Mouse (Mus musculus) NIH3T3 (cell line): ENCODE data around the gene Gm13697.
"Not testable (repeated sequence)": the region's sequence is repeated elsewhere in the genome, so short reads cannot be mapped to it uniquely, and the experiment has no call there.

Experiments used
- DNase-seq: peaks from one replicate; pipeline ENCODE4 v3.0.0-alpha.2; 2012; ENCODE audit warnings: low read depth

The Gm13697 gene

GRCm38 (mm10) chr2:83984443-83984842 is at the start of gene Gm13697:
Gm13697 (plus strand) TSS chr2:83984743.
- DNase-seq = not testable (repeated sequence)

GRCm38 (mm10) chr2:83940931-83941361 is 43.6 kb upstream of the Gm13697 start, which contains the start of gene Zswim2:
Zswim2 (minus strand) TSS chr2:83941228.
- peak; percentile 18 for DNase-seq

DNA sequence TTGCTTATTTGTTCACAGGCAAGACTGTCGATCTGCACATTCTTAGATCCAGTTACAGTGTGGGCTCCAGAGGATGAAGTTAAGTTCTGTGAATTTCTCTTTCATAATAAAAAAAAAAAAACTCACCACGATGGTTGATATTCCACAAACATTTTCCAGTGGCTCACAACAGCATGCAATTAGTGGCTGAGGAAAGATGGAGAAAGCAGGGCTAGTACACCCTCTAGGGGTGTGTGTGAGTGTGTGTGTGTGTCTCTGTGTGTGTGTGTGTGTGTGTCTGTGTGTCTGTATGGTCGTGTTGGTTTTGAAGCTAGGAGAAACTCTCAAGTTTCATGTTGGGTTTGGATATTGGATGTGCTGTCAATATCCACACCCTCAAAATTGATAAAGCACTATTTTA is 43.2 kb upstream of the Gm13697 start:
- DNase-seq = no peak

DNA sequence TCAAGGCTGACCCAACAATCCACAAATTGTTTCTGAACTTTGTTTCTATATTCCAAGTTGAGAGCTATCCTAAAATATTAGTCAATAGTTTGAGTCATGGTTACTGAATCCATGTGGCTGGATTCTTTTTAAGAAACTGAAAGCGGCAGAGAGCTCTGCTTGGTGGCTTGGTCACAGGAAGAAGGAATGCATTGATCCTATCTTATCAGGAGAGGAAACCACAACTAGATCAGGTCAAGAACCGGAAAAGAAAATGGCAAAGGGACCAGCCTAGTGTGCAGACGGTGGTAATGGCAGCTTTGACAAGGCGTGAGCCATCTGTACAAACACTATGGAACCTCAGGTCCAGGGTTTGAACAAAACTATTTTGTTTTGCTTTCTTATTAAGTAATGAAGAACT is 42.8 kb upstream of the Gm13697 start:
- no peak for DNase-seq

DNA sequence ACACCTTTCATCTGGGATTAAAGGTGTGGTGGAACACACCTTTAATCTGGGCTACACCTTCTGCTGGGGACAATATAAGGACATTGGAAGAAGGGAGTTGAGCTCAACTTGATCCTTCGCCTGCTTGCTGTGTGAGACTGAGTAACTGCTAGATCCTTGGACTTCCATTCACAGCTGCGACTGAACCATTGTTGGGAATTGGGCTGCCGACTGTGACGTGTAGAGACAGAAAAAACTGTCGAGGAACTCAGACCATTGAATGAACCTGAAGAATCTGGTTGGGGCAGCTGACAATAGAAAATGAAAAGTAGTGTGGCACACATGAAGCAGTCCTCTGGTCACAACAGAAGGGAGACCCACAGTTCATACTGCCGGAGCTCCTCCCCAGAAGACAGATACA is 29.1 kb upstream of the Gm13697 start, which contains the start of gene Gm13698:
Gm13698 (plus strand) TSS at position 301 of the 400 bp plus-strand sequence.
- DNase-seq = not testable (repeated sequence)

DNA sequence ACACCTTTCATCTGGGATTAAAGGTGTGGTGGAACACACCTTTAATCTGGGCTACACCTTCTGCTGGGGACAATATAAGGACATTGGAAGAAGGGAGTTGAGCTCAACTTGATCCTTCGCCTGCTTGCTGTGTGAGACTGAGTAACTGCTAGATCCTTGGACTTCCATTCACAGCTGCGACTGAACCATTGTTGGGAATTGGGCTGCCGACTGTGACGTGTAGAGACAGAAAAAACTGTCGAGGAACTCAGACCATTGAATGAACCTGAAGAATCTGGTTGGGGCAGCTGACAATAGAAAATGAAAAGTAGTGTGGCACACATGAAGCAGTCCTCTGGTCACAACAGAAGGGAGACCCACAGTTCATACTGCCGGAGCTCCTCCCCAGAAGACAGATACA is 23.3 kb upstream of the Gm13697 start, which contains the start of gene Gm13693:
Gm13693 (plus strand) TSS at position 301 of the 400 bp plus-strand sequence.
- DNase-seq = not testable (repeated sequence)

DNA sequence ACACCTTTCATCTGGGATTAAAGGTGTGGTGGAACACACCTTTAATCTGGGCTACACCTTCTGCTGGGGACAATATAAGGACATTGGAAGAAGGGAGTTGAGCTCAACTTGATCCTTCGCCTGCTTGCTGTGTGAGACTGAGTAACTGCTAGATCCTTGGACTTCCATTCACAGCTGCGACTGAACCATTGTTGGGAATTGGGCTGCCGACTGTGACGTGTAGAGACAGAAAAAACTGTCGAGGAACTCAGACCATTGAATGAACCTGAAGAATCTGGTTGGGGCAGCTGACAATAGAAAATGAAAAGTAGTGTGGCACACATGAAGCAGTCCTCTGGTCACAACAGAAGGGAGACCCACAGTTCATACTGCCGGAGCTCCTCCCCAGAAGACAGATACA is 17.5 kb upstream of the Gm13697 start, which contains the start of gene Gm13695:
Gm13695 (plus strand) TSS at position 301 of the 400 bp plus-strand sequence.
- not testable (repeated sequence) for DNase-seq

DNA sequence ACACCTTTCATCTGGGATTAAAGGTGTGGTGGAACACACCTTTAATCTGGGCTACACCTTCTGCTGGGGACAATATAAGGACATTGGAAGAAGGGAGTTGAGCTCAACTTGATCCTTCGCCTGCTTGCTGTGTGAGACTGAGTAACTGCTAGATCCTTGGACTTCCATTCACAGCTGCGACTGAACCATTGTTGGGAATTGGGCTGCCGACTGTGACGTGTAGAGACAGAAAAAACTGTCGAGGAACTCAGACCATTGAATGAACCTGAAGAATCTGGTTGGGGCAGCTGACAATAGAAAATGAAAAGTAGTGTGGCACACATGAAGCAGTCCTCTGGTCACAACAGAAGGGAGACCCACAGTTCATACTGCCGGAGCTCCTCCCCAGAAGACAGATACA is 11.7 kb upstream of the Gm13697 start, which contains the start of gene Gm13696:
Gm13696 (plus strand) TSS at position 301 of the 400 bp plus-strand sequence.
- not testable (repeated sequence) for DNase-seq

GRCm38 (mm10) chr2:83978633-83979032 is 5.9 kb upstream of the Gm13697 start, which contains the start of gene Gm13694:
Gm13694 (plus strand) TSS chr2:83978933.
- not testable (repeated sequence) for DNase-seq

- DNase-seq = not testable (repeated sequence)
Observed at GRCm38 (mm10) chr2:83990253-83990652, 5.7 kb downstream of the Gm13697 start, which contains the start of gene Gm13691. Gm13691 (plus strand) TSS chr2:83990553.

GRCm38 (mm10) chr2:83993639-83994255 is 9.2 kb downstream of the Gm13697 start:
- DNase-seq = not testable (repeated sequence)

DNA sequence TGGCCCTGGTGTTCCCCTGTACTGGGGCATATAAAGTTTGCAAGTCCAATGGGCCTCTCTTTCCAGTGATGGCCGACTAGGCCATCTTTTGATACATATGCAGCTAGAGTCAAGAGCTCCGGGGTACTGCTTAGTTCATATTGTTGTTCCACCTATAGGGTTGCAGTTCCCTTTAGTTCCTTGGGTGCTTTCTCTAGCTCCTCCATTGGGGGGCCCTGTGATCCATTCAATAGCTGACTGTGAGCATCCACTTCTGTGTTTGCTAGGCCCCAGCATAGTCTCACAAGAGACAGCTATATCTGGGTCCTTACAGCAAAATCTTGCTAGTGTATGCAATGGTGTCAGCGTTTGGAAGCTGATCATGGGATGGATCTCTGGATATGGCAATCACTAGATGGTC is 10.0 kb downstream of the Gm13697 start:
- not testable (repeated sequence) for DNase-seq

DNA sequence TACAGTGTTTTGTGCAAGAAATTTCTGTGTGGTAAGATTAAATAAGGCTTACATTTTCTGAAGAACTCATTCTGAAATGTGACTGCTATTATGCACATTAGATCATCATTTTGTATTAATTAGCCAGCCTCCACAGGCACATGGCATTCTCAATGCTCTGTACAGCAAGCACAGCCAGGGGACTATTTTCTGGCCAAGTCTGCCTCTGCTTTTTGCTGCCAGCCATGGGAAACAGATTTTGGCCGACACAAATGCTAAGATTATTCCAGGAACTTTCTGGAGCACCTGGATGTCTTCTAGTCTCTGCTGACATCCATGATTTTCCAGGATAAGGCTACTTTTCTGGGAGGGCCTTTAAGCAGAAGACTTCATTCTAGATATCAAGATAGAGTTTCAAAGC is 24.4 kb downstream of the Gm13697 start:
- DNase-seq = no peak

GRCm38 (mm10) chr2:84009818-84010217 is 25.3 kb downstream of the Gm13697 start:
- no peak for DNase-seq

GRCm38 (mm10) chr2:84014572-84014971 is 30.0 kb downstream of the Gm13697 start:
- DNase-seq = no peak

- DNase-seq = not testable (repeated sequence)
Observed at GRCm38 (mm10) chr2:84016291-84016690, 31.7 kb downstream of the Gm13697 start.

- peak; percentile 75 for DNase-seq
Observed at GRCm38 (mm10) chr2:84018330-84018729, 33.8 kb downstream of the Gm13697 start.

GRCm38 (mm10) chr2:84019519-84020305 is 35.2 kb downstream of the Gm13697 start:
- DNase-seq = no peak

- no peak for DNase-seq
Observed at GRCm38 (mm10) chr2:84021930-84022329, 37.4 kb downstream of the Gm13697 start.

GRCm38 (mm10) chr2:84022905-84023304 is 38.4 kb downstream of the Gm13697 start:
- DNase-seq = peak; percentile 54

DNA sequence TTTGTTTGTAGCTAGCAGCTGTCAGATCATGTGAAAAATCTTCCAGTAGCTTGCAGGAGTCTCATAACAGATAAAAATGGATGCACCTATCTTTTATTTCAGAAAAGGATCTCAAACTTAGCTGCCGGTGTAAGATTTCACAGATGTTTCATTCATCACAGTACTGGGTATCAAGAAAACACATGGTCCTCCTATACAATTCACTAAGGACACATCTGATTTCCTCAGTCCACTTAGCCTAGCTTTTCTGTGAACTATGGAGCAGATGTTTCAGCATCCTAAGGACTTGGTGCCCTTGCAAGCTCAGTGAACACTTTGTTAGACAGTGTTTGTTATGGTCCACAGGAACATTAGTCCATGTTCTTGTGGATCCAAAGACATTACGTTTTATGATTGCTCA is 38.8 kb downstream of the Gm13697 start:
- DNase-seq = no peak

DNA sequence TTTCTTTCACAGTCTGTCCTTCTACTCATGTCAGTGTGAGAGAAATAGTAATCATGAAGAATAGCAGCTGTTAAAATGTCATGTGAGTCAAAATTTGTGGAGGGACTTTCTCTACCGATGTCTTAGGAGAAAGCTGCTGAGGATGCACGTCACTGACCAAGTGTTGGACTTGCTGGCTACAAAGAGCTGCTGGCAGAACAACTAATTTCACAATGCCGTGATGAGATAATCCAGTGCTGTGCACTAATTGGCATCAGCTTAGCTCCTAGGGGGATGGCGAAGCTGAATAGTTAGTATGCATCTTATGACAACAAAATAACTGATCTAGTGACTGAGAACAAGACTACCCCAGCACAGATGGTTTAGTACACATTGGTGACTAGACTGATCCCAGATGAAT is 40.7 kb downstream of the Gm13697 start:
- no peak for DNase-seq

DNA sequence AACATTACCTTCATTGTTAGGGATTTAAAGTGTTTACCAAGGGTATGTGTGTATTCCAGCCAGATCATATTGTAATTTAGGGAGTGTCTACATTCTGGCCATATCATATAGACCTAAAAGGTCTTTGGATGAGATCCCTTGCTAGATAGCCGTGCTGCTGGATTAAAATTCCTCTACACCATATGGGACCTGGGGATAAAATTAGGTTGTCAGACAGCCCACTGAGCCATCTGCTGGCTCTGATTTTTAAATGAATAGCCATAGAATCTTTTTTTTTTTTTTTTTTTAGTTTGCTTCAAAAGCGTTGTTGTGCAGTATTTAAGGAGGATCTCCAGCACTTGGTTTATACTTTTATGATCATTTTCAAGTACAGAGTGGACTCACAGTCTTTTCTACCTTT is 48.0 kb downstream of the Gm13697 start:
- DNase-seq = no peak
